Mouse (Mus musculus) gastrocnemius, postnatal 25 days (tissue): ENCODE measurements around the gene Tmem128. TPM values are rescaled to one million over a fixed set of nuclear protein-coding genes. Genes with fewer than 3 reads are reported as not detected.
A peak's percentile ranks its signal among the peaks of the same experiment; 100 is the strongest.

Experiments
- DNase-seq: peaks from one replicate; pipeline ENCODE4 v3.0.0; 2022
- long read RNA-seq, 2 experiments: library from polyadenylated mRNA; stranded (forward); transcript quantifications; one replicate each; pipeline ENCODE4 v2.0.0; 2021
- total RNA-seq, 2 experiments: library from RNA; stranded (reverse); gene quantifications; 1 replicate in 1 of 2; 2 replicates in 1 of 2; pipeline ENCODE4 v1.2.3; 2021

The Tmem128 gene
- total RNA-seq = 1 to 10 TPM; 6.1 to 8.1 TPM
- long read RNA-seq, experiment 1, transcript Tmem128-201 (5 exons, 1,291 nt) = major isoform, 10 of 12 reads
- long read RNA-seq, experiment 1, partial matches to known transcripts = 0 of 12 reads
- long read RNA-seq, experiment 1, other reads (novel, unspliced or antisense) = 1 of 12 reads
- long read RNA-seq, experiment 2, transcript Tmem128-201 (5 exons, 1,291 nt) = major isoform, 8 of 10 reads
- long read RNA-seq, experiment 2, partial matches to known transcripts = 1 of 10 reads
- long read RNA-seq, experiment 2, other reads (novel, unspliced or antisense) = 1 of 10 reads

GRCm38 (mm10) chr5:38260107-38260682 lies at the start of gene Tmem128:
TSS of gene Tmem128 (plus strand) at chr5:38260185.
- DNase-seq = peak; percentile 40

DNA sequence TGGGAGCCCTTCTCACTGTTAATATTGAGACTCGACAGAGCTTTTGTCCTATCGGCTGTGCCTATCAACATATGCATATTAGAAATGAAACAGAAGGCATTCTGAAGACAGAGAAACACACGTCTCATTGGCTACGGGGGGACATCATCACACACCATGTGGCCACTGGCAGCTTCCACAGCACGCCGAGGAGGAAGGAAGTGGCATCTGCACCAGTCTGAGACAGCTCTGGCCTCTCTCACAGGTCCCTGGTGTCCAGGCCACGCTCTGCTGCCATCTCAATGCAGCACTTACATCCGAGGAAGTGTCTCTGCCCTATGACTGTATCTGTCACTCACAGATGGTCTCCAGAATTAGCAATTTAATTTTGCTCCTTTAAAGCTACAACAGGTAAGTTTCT lies 48.3 kb upstream of the Tmem128 start:
- no peak for DNase-seq

DNA sequence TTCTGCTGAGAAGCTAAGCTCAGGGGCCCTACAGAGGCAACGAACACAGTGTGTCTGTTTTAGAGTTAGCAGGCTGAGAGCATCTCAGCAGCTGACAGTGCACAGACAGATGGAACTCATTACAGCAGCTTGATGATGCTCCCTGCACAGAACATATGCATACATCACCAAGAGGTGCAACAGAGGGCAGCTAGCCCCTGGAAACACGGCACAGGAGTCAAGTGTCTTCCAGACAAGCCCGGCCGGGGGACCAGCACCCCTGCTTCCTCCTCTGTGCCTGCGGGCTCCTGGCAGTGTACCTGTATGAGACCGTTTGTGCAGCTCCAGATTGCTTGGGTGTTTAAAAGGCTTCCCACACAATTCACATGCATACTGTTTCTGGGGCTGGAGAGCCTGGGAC lies 47.0 kb upstream of the Tmem128 start:
- no peak for DNase-seq

DNA sequence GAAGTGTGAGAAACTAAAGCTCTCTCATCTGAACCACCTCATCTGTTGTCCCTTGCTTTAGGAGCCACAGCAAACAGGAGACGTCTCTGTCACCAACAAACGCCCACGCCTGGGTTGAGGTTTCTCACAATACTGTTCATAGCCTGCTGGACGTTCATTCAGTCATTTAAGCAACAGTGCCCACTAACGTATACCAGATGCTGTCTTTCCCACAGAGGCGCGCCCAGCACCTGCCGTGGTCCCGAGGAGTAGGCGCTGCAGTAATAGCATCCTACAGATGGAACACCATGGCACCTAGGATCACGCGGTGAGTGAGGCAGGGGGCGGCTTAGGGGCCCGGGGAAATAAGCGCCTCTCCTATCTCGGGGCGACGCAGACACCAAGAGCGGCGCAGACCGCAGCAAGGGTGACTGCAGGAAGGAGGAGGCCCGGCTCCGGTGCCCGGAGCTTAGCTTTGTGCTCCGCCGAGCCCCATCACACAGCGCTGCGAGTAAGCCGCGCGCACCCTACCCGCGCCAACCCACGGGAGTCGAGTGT lies 40.1 kb upstream of the Tmem128 start:
- DNase-seq = no peak

GRCm38 (mm10) chr5:38220328-38220912 lies 39.6 kb upstream of the Tmem128 start, which contains the start of the genes Zbtb49 and Lyar:
TSS of gene Zbtb49 (minus strand) at chr5:38220457.
TSS of gene Lyar (plus strand) at chr5:38220470.
- peak; percentile 92 for DNase-seq

DNA sequence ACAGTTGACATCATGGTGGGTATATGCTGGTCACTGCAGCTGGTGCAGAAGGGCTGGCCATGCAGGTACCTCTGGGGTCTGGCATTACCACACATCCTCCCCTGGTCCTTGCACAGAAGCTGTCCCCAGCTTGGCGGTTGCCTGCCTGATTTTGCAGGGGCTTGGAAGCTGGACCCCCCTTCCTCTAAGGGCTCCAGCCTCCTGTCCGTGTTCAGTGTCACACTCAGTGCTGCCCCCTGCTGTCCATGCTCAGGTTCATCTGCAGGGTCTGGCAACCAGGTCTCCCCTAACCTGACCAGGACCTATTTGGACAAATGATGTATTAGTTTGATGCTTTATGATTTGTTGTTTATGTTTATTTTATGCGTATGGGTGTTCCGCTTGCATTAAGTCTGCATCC lies 24.6 kb upstream of the Tmem128 start:
- DNase-seq = no peak

- no peak for DNase-seq
These were observed 23.4 kb upstream of the Tmem128 start for GRCm38 (mm10) chr5:38236627-38237026.

GRCm38 (mm10) chr5:38240727-38241472 lies 19.1 kb upstream of the Tmem128 start:
- no peak for DNase-seq

DNA sequence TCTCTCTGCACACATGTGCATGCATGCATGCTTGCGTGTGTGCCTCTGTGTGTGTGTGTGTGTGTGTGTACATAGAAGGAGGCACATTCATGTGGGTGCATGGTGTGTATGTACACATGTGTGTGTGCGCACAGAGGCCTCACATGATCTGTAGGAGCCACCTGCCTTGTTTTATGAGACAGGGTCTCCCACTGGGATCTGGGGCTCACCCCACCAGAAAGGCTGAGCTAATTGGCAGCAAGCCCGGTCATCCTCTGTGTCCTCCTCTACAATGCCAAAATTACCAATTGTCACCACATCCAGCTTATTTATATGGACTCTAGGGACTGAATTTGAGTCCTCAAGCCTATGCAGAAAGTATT lies 18.5 kb upstream of the Tmem128 start:
- DNase-seq = no peak

GRCm38 (mm10) chr5:38241966-38242365 lies 18.0 kb upstream of the Tmem128 start:
- DNase-seq = no peak

- DNase-seq = no peak
These were observed 4.8 kb upstream of the Tmem128 start for GRCm38 (mm10) chr5:38255195-38255594.

GRCm38 (mm10) chr5:38255644-38256043 lies 4.3 kb upstream of the Tmem128 start:
- no peak for DNase-seq

- no peak for DNase-seq
These were observed 3.4 kb upstream of the Tmem128 start for GRCm38 (mm10) chr5:38256551-38256950.

- no peak for DNase-seq
These were observed 1.8 kb upstream of the Tmem128 start for GRCm38 (mm10) chr5:38258034-38258772.

DNA sequence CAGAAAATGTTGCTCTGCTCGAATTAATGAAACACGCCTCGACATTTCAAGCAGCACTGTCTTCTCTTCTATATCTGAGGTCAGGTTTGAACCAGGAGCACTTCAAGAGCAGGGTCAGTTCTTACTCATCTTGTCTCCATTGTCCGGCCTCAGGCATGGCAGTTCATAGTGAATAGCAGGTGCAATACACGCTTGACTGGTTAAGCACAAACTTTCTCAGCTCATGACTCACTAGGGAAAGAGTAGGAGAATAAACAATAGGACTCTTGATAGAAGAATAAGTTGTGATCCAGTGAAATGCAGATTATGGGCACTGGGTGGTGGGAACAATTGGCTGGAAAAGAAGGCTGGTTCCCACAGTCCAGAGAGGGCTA lies 1.2 kb upstream of the Tmem128 start:
- DNase-seq = no peak

GRCm38 (mm10) chr5:38259455-38260106 lies 404 bp upstream of the Tmem128 start:
- no peak for DNase-seq

DNA sequence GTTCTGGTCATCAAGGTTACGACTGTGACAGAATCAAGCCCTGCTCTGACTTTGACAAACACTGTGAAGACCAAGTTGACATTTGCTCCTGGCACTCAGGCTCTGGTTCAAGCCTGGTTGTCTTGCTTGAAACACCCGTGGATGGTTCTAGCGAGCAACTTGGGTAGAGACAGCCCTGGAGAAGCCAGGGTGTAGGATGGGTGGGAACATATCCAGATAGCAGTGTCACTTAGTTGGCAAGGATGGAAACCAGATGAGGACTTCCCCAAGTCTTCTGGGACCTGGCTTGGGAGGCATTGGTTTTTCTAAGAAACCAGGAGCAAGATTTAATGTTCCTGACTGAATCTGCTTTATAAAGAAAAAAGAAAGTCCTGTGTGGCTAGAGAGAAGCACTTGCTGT lies 11.0 kb downstream of the Tmem128 start:
- no peak for DNase-seq

DNA sequence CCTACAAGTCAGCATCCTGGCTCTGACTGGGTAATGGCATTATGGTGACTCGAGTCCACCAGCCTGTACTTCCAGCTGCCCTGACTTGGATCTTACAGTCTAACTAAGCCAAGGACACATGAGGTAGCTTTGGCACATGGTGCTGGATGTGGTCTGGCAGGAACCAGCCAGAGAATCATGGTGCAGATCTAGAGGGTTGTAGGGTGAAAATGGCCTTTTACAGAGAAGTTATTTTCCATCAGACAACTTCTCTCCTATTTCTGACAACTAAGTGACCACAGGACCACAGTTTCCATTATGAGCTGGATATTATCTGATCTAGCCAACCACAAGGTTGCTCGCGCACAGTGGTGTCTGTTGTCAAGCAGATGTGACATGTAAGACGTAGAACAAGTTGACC lies 13.8 kb downstream of the Tmem128 start:
- no peak for DNase-seq

GRCm38 (mm10) chr5:38275771-38276170 lies 15.8 kb downstream of the Tmem128 start, which contains the start of gene Otop1:
TSS of gene Otop1 (plus strand) at chr5:38275972.
- no peak for DNase-seq

DNA sequence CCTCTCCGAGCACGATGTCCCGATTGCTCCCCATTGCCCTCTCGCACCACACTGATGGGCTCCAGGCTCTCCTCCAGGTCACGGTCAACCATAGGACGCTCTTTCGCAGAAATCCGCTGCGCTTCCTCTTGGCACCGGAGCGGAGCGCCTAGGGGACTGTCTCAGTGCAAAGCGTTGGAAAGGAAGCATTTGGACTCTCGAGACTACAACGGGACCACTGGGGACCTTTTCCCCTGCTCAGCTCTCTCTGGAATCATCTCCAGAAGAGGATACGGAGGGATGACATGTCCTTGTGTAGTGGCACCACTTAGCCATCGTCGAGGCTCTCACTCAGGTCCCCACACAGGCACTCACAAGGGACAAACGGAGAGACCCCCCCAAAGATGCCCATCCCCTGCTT lies 16.5 kb downstream of the Tmem128 start:
- no peak for DNase-seq

- no peak for DNase-seq
These were observed 17.3 kb downstream of the Tmem128 start for GRCm38 (mm10) chr5:38277098-38277866.
